Mouse (Mus musculus) kidney, adult 2 months (tissue): ENCODE measurements around the gene Tbc1d9. TPM values are rescaled to one million over a fixed set of nuclear protein-coding genes. Genes with fewer than 3 reads are reported as not detected.

Experiments used
- DNase-seq: peaks from one replicate; pipeline ENCODE4 v3.0.0; 2021
- H3K27ac ChIP-seq: fragments of 200-500 bp; 2 replicates; pipeline ENCODE4 v1.5.1; 2012; ENCODE audit warnings: low read depth, low read length, control low read depth, inconsistent platforms; ENCODE audit not compliant: insufficient read depth
- H3K27me3 ChIP-seq: fragments of 200-500 bp; replicated peaks from 2 replicates; pipeline ENCODE4 v1.6.1; 2012; ENCODE audit warnings: mild to moderate bottlenecking, moderate library complexity, low read length, inconsistent platforms; ENCODE audit not compliant: control insufficient read depth, insufficient read depth
- H3K36me3 ChIP-seq: fragments of 200-500 bp; 2 replicates; pipeline ENCODE4 v1.6.1; 2012; ENCODE audit warnings: mild to moderate bottlenecking, moderate library complexity, low read length, inconsistent platforms; ENCODE audit not compliant: control insufficient read depth, insufficient read depth
- H3K4me1 ChIP-seq: fragments of 200-500 bp; 2 replicates; pipeline ENCODE4 v1.6.1; 2011; ENCODE audit warnings: low read length; ENCODE audit not compliant: control insufficient read depth, insufficient read depth
- H3K4me3 ChIP-seq: fragments of 200-500 bp; 2 replicates; pipeline ENCODE4 v1.5.1; 2011; ENCODE audit warnings: mild to moderate bottlenecking, low read depth, low read length, control low read depth; ENCODE audit not compliant: insufficient read depth
- CTCF ChIP-seq: fragments of 200-500 bp; conservative IDR thresholded peaks from 2 replicates; pipeline ENCODE4 v1.5.1; 2011; ENCODE audit warnings: low read depth, mild to moderate bottlenecking, control low read depth, low read length, moderate library complexity, mixed read lengths; ENCODE audit not compliant: insufficient read depth, insufficient read length
- POLR2A ChIP-seq: fragments of 200-500 bp; IDR thresholded peaks from one replicate; pipeline ENCODE4 v1.6.1; 2011; ENCODE audit warnings: low read depth, low read length, control low read depth
- WGBS: fragments of 180-500 bp; shearing (Covaris S2); methylation state at CpG from one replicate; pipeline ENCODE4 v1.1.7; 2018; 5-methylcytosine and 5-hydroxymethylcytosine counted together
- polyA plus RNA-seq: library from polyadenylated mRNA; depleted of rRNA; stranded (reverse); fragments of >200 nt; gene quantifications from 2 replicates; pipeline ENCODE4 v1.2.3, GENCODE M21; 2012

The Tbc1d9 gene
- polyA plus RNA-seq, 1 experiment, result 3.8 TPM

- no peak overlapping the region for H3K27ac ChIP-seq
- H3K4me1 ChIP-seq, result no peaks in the 10 kb centered on the region; the same call in 1 of the 2 replicates
- no peaks in the 10 kb centered on the region for H3K27me3 ChIP-seq
- WGBS, result 78% methylated on average over 7 of the region's 7 CpGs
- no peaks in the 10 kb centered on the region for H3K36me3 ChIP-seq
- no peak overlapping the region for H3K4me3 ChIP-seq
- TF ChIP-seq CTCF, result no peak
- no peak for TF ChIP-seq POLR2A
- no peak for DNase-seq
Observed at GRCm38 (mm10) chr8:83210676-83211075, 45.5 kb downstream of the Tbc1d9 start.

GRCm38 (mm10) chr8:83215065-83215464 lies 49.9 kb downstream of the Tbc1d9 start:
- no peaks in the 10 kb centered on the region; the same call in 1 of the 2 replicates for H3K4me1 ChIP-seq
- H3K27ac ChIP-seq, result peak overlapping the region; percentile 16; the same call in 1 of the 2 replicates
- 31% methylated on average over 5 of the region's 5 CpGs for WGBS
- no peaks in the 10 kb centered on the region for H3K36me3 ChIP-seq
- no peaks in the 10 kb centered on the region for H3K27me3 ChIP-seq
- no peak for TF ChIP-seq CTCF
- TF ChIP-seq POLR2A, result no peak
- no peak overlapping the region for H3K4me3 ChIP-seq
- DNase-seq, result peak; percentile 46

- Histone ChIP-seq H3K27ac (no peak overlapping the region), H3K36me3 (no peaks in the 10 kb centered on the region), H3K4me3 (no peak overlapping the region), H3K27me3 (no peaks in the 10 kb centered on the region), H3K4me1 (no peaks in the 10 kb centered on the region; the same call in 1 of the 2 replicates)
- TF ChIP-seq POLR2A (no peak), CTCF (no peak)
- no peak for DNase-seq
- 64% methylated on average over 6 of the region's 6 CpGs for WGBS
Observed at GRCm38 (mm10) chr8:83216520-83216919, 51.4 kb downstream of the Tbc1d9 start.

- no peak overlapping the region for H3K27ac ChIP-seq
- H3K4me3 ChIP-seq, result no peak overlapping the region
- no peaks in the 10 kb centered on the region; the same call in 1 of the 2 replicates for H3K4me1 ChIP-seq
- WGBS, result 84% methylated on average over 9 of the region's 9 CpGs
- H3K36me3 ChIP-seq, result no peaks in the 10 kb centered on the region
- TF ChIP-seq CTCF (no peak), POLR2A (no peak)
- H3K27me3 ChIP-seq, result no peaks in the 10 kb centered on the region
- DNase-seq, result no peak
Observed at GRCm38 (mm10) chr8:83217196-83217595, 52.0 kb downstream of the Tbc1d9 start.

- Histone ChIP-seq H3K4me1 (no peaks in the 10 kb centered on the region; the same call in 1 of the 2 replicates), H3K27me3 (no peaks in the 10 kb centered on the region), H3K36me3 (no peaks in the 10 kb centered on the region), H3K27ac (no peak overlapping the region), H3K4me3 (no peak overlapping the region)
- DNase-seq, result no peak
- 91% methylated on average over 2 of the region's 2 CpGs for WGBS
- TF ChIP-seq POLR2A, result no peak
- no peak for TF ChIP-seq CTCF
Observed at GRCm38 (mm10) chr8:83217891-83218290, 52.7 kb downstream of the Tbc1d9 start.

GRCm38 (mm10) chr8:83219392-83219791 lies 54.2 kb downstream of the Tbc1d9 start:
- DNase-seq, result no peak
- Histone ChIP-seq H3K4me3 (no peak overlapping the region), H3K27ac (no peak overlapping the region), H3K36me3 (no peaks in the 10 kb centered on the region), H3K4me1 (no peaks in the 10 kb centered on the region; the same call in 1 of the 2 replicates), H3K27me3 (no peaks in the 10 kb centered on the region)
- WGBS, result 88% methylated on average over 8 of the region's 8 CpGs
- TF ChIP-seq CTCF (no peak), POLR2A (no peak)

- Histone ChIP-seq H3K4me3 (no peak overlapping the region), H3K36me3 (no peaks in the 10 kb centered on the region), H3K27ac (no peak overlapping the region), H3K27me3 (no peaks in the 10 kb centered on the region), H3K4me1 (no peaks in the 10 kb centered on the region)
- WGBS, result 79% methylated on average over 3 of the region's 3 CpGs
- no peak for DNase-seq
- TF ChIP-seq CTCF (no peak), POLR2A (no peak)
Observed at GRCm38 (mm10) chr8:83220746-83221145, 55.6 kb downstream of the Tbc1d9 start.
